Mouse (Mus musculus): ENCODE results near the gene Gng7. TPM values are rescaled to one million over a fixed set of nuclear protein-coding genes. Genes with fewer than 3 reads are reported as not detected.

The Gng7 gene
- total and polyA plus RNA-seq, 2 experiments from 2014 or later = 0.11 to 0.64 TPM

- Histone ChIP-seq H3K4me1 (ENCODE audit: control insufficient read depth, insufficient read depth) (no peaks in the 10 kb centered on the region), H3K4me2 (ENCODE audit: low read depth, low read length) (no peak overlapping the region), H3K27me3 (ENCODE audit: control insufficient read depth, insufficient read depth, low read length) (no peaks in the 10 kb centered on the region), H3K4me3 (ENCODE audit: low read depth, low read length) (no peak overlapping the region), H3K9ac (replicated peaks; ENCODE audit: low read depth, low read length) (no peak overlapping the region), H3K9me3 (replicated peaks; ENCODE audit: control insufficient read depth, low read length) (no peaks in the 10 kb centered on the region), H3K27ac (ENCODE audit: low read depth) (no peak overlapping the region), H3K36me3 (replicated peaks; ENCODE audit: control insufficient read depth, insufficient read depth, low read length) (peaks cover 35% of the 10 kb centered on the region)
- TF ChIP-seq EP300 (IDR thresholded peaks at IDR 0.05; ENCODE audit: low read depth) (no peak), CTCF (IDR thresholded peaks at IDR 0.05; ENCODE audit: low read depth) (peak; percentile 86)
- DNase-seq (ENCODE audit: low spot score) (peak; percentile 55), ATAC-seq (ENCODE audit: insufficient read depth, low read depth) (no peak)
- WGBS = 33% methylated on average over 13 of the region's 13 CpGs
Measured at GRCm38 (mm10) chr10:81041458-81042175, 26.9 kb upstream of the Gng7 start.

GRCm38 (mm10) chr10:81036988-81037580 lies 22.3 kb upstream of the Gng7 start, which contains the start of gene Slc39a3:
Slc39a3 (minus strand) TSS chr10:81037426.
- H3K4me1 ChIP-seq (ENCODE audit: control insufficient read depth, insufficient read depth) = no peaks in the 10 kb centered on the region
- DNase-seq (ENCODE audit: low spot score) (peak; percentile 97), ATAC-seq (ENCODE audit: insufficient read depth, low read depth) (peak; percentile 99)
- H3K9me3 ChIP-seq (replicated peaks; ENCODE audit: control insufficient read depth, low read length) = no peaks in the 10 kb centered on the region
- H3K4me2 ChIP-seq (ENCODE audit: low read depth, low read length) = peak within 1 kb of the TSS; percentile 61
- TF ChIP-seq EP300 (IDR thresholded peaks at IDR 0.05; ENCODE audit: low read depth) (peak; percentile 86), CTCF (IDR thresholded peaks at IDR 0.05; ENCODE audit: low read depth) (no peak)
- peak within 1 kb of the TSS; percentile 56 for H3K4me3 ChIP-seq (ENCODE audit: low read depth, low read length)
- H3K27ac ChIP-seq (ENCODE audit: low read depth) = peak within 1 kb of the TSS; percentile 15; the same call in 1 of the 2 replicates
- H3K9ac ChIP-seq (replicated peaks; ENCODE audit: low read depth, low read length) = peak within 1 kb of the TSS; percentile 51
- no peaks in the 10 kb centered on the region for H3K36me3 ChIP-seq (replicated peaks; ENCODE audit: control insufficient read depth, insufficient read depth, low read length)
- 1% methylated on average over 35 of the region's 35 CpGs for whole genome bisulfite sequencing
- H3K27me3 ChIP-seq (ENCODE audit: control insufficient read depth, insufficient read depth, low read length) = no peaks in the 10 kb centered on the region

DNA sequence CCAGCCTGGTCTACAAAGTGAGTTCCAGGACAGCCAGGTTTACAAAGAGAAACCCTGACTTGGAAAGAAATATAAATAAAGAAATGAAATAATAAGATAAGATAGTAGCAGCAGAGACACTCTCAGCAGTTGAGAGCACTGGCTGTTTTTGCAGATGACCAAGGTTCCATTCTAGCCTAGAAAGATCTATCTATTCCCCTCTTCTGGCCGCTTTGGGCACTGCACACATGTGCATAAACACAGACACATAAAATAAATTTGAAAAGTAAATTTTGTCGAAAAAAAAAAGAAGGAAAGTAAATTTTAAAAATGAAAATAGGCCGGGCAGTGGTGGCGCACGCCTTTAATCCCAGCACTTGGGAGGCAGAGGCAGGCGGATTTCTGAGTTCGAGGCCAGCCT lies 21.5 kb upstream of the Gng7 start:
- Histone ChIP-seq H3K9me3 (replicated peaks; ENCODE audit: control insufficient read depth, low read length) (no peaks in the 10 kb centered on the region), H3K27ac (ENCODE audit: low read depth) (no peak overlapping the region), H3K4me3 (ENCODE audit: low read depth, low read length) (no peak overlapping the region), H3K9ac (replicated peaks; ENCODE audit: low read depth, low read length) (no peak overlapping the region), H3K36me3 (replicated peaks; ENCODE audit: control insufficient read depth, insufficient read depth, low read length) (peaks cover 5% of the 10 kb centered on the region), H3K4me1 (ENCODE audit: control insufficient read depth, insufficient read depth) (no peaks in the 10 kb centered on the region), H3K27me3 (ENCODE audit: control insufficient read depth, insufficient read depth, low read length) (no peaks in the 10 kb centered on the region), H3K4me2 (ENCODE audit: low read depth, low read length) (no peak overlapping the region)
- no peak for DNase-seq (ENCODE audit: low spot score)
- no peak for ATAC-seq (ENCODE audit: insufficient read depth, low read depth)
- 72% methylated on average over 6 of the region's 7 CpGs for WGBS
- TF ChIP-seq CTCF (IDR thresholded peaks at IDR 0.05; ENCODE audit: low read depth) (no peak), EP300 (IDR thresholded peaks at IDR 0.05; ENCODE audit: low read depth) (no peak)

DNA sequence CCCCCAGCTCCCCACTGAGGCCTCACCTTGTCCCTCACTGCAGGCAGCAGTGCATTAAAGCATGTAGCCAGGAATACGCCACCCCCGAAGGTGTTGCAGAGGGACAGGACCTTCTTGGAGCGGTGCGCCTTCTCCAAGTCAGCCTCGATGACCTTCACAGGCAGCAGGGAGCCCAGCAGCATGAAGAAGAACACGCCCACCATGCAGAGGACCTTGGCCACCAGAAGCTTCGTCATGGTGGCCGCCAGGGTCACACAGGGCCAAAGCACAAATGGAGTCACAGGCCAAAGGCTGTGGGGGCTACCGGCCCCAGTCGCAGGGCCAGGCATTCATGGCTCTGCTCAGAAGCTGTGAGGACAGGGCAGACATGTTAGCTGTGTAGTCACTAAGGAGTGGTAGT lies 18.8 kb upstream of the Gng7 start:
- no peak overlapping the region for H3K27ac ChIP-seq (ENCODE audit: low read depth)
- H3K9ac ChIP-seq (replicated peaks; ENCODE audit: low read depth, low read length) = no peak overlapping the region
- DNase-seq (ENCODE audit: low spot score) (no peak), ATAC-seq (ENCODE audit: insufficient read depth, low read depth) (no peak)
- no peaks in the 10 kb centered on the region for H3K9me3 ChIP-seq (replicated peaks; ENCODE audit: control insufficient read depth, low read length)
- no peaks in the 10 kb centered on the region for H3K4me1 ChIP-seq (ENCODE audit: control insufficient read depth, insufficient read depth)
- WGBS = 75% methylated on average over 10 of the region's 10 CpGs
- peaks cover 17% of the 10 kb centered on the region for H3K36me3 ChIP-seq (replicated peaks; ENCODE audit: control insufficient read depth, insufficient read depth, low read length)
- TF ChIP-seq EP300 (IDR thresholded peaks at IDR 0.05; ENCODE audit: low read depth) (no peak), CTCF (IDR thresholded peaks at IDR 0.05; ENCODE audit: low read depth) (no peak)
- no peak overlapping the region for H3K4me2 ChIP-seq (ENCODE audit: low read depth, low read length)
- no peaks in the 10 kb centered on the region for H3K27me3 ChIP-seq (ENCODE audit: control insufficient read depth, insufficient read depth, low read length)
- no peak overlapping the region for H3K4me3 ChIP-seq (ENCODE audit: low read depth, low read length)

GRCm38 (mm10) chr10:81029031-81029430 lies 14.3 kb upstream of the Gng7 start:
- whole genome bisulfite sequencing = 65% methylated on average over 10 of the region's 10 CpGs
- TF ChIP-seq CTCF (IDR thresholded peaks at IDR 0.05; ENCODE audit: low read depth) = no peak

More at GRCm38 (mm10) chr10:81029031-81029430, 14.3 kb upstream of the Gng7 start:
- Histone ChIP-seq H3K4me2 (ENCODE audit: low read depth, low read length) (no peak overlapping the region), H3K27me3 (ENCODE audit: control insufficient read depth, insufficient read depth, low read length) (peaks cover 15% of the 10 kb centered on the region), H3K9me3 (replicated peaks; ENCODE audit: control insufficient read depth, low read length) (no peaks in the 10 kb centered on the region), H3K27ac (ENCODE audit: low read depth) (no peak overlapping the region), H3K9ac (replicated peaks; ENCODE audit: low read depth, low read length) (no peak overlapping the region), H3K4me3 (ENCODE audit: low read depth, low read length) (no peak overlapping the region), H3K36me3 (replicated peaks; ENCODE audit: control insufficient read depth, insufficient read depth, low read length) (peaks cover 17% of the 10 kb centered on the region), H3K4me1 (ENCODE audit: control insufficient read depth, insufficient read depth) (no peaks in the 10 kb centered on the region)
- ATAC-seq (ENCODE audit: insufficient read depth, low read depth) (no peak), DNase-seq (ENCODE audit: low spot score) (no peak)
